8 mouse cellular contexts compared by ENCODE assay signal in the genomic region with DNA sequence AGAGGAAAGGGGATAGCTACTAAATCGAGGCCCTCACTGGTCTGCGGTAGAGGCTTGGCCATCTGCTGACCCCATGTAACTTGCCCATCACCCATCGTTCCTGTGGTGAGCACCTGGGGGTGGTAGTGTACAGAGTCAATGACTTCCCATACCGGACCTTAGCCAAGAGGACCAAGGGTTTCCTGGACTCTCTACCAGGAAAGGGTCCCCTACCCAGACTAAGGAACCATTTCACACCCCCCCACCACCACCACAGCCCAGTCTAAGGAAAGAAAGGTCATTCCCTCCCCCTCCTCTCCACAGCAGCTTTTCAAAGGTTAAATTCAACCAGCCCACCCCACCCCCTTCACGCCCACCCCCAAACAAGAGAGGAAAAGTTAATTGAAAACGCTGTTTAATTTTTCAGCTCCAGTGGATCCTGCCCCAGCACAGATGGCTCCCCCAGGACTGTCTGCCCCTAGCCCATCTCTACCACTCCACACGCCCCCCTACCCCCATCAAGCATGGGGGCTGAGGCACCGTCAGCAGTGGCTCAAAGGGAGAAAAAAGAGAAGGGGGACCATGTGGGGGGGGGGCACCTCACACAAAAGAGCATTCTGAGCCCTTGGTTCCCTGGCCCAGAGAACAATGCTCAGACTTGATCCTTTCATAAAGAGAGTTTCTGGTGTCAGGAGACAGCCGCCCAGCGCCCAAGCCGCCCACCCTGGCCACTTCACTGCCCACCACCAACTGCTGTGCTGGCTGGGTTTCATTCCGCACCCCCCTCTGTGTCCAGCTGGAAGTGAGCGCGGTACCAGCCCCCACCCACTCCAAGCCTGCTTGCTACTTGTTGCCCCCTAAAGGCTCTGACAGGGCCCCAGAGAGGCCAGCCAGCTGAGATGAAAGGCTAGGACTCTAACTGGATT.
DNase-seq lines count a peak whose midpoint lies in the region; ATAC-seq lines count a peak whose summit lies in the region.

No protein-coding gene starts in this region.

- H3K36me3 ChIP-seq in embryonic facial prominence, embryonic 12.5 days: no peaks in the 10 kb centered on the region
- H3K36me3 ChIP-seq in midbrain, embryonic 15.5 days (replicated peaks): no peaks in the 10 kb centered on the region
- no peaks in the 10 kb centered on the region for H3K36me3 ChIP-seq in heart, embryonic 12.5 days

- DNase-seq in frontal cortex, adult 2 months (ENCODE audit: extremely low spot score in 1 of 2, low spot score in 1 of 2): peak; percentile 10 to 47
- no peak for DNase-seq in frontal cortex, postnatal 25 days (ENCODE audit: low spot score in 2 of 2)
- peak; percentile 62 to 76 for DNase-seq in layer of hippocampus, adult 8-10 months (ENCODE audit: low spot score in 2 of 2)
- DNase-seq in heart, postnatal 4 days: no peak
- no peak for DNase-seq in adrenal gland, adult 18-20 months (ENCODE audit: low spot score in 2 of 2)

- no peaks in the 10 kb centered on the region for H3K27me3 ChIP-seq in embryonic facial prominence, embryonic 12.5 days
- peaks cover 56% of the 10 kb centered on the region for H3K27me3 ChIP-seq in midbrain, embryonic 15.5 days (replicated peaks)
- 0 out of 2 replicates have a peak, but pooled peaks cover 5% of the 10 kb centered on the region for H3K27me3 ChIP-seq in heart, embryonic 12.5 days (replicated peaks)

- no peak overlapping the region for H3K4me2 ChIP-seq in embryonic facial prominence, embryonic 12.5 days (replicated peaks)
- H3K4me2 ChIP-seq in midbrain, embryonic 15.5 days: no peak overlapping the region
- H3K4me2 ChIP-seq in heart, embryonic 12.5 days: no peak overlapping the region

- peaks cover 19% of the 10 kb centered on the region for H3K4me1 ChIP-seq in embryonic facial prominence, embryonic 12.5 days
- peaks cover 25% of the 10 kb centered on the region for H3K4me1 ChIP-seq in midbrain, embryonic 15.5 days
- peaks cover 23% of the 10 kb centered on the region for H3K4me1 ChIP-seq in heart, embryonic 12.5 days (replicated peaks)

- peak overlapping the region; percentile 25; the same call in 1 of the 2 replicates for H3K27ac ChIP-seq in embryonic facial prominence, embryonic 12.5 days
- H3K27ac ChIP-seq in midbrain, embryonic 15.5 days: no peak overlapping the region
- H3K27ac ChIP-seq in heart, embryonic 12.5 days (ENCODE audit: poor library complexity, severe bottlenecking): no peak overlapping the region

- no peak overlapping the region for H3K9ac ChIP-seq in embryonic facial prominence, embryonic 12.5 days
- H3K9ac ChIP-seq in midbrain, embryonic 15.5 days: no peak overlapping the region
- H3K9ac ChIP-seq in heart, embryonic 12.5 days: no peak overlapping the region

- WGBS in embryonic facial prominence, embryonic 12.5 days: 32% methylated on average over 14 of the region's 14 CpGs
- WGBS in midbrain, embryonic 15.5 days: 19% methylated on average over 13 of the region's 14 CpGs
- WGBS in heart, embryonic 12.5 days: 55% methylated on average over 14 of the region's 14 CpGs

- H3K9me3 ChIP-seq in embryonic facial prominence, embryonic 12.5 days: no peaks in the 10 kb centered on the region
- H3K9me3 ChIP-seq in midbrain, embryonic 15.5 days: no peaks in the 10 kb centered on the region
- H3K9me3 ChIP-seq in heart, embryonic 12.5 days (replicated peaks): no peaks in the 10 kb centered on the region

- no peak overlapping the region for H3K4me3 ChIP-seq in embryonic facial prominence, embryonic 12.5 days
- no peak overlapping the region for H3K4me3 ChIP-seq in midbrain, embryonic 15.5 days
- H3K4me3 ChIP-seq in heart, embryonic 12.5 days: no peak overlapping the region

- ATAC-seq in embryonic facial prominence, embryonic 12.5 days (ENCODE audit: insufficient number of reproducible peaks, insufficient read depth, low FRiP score, low TSS enrichment): peak; percentile 53
- peak; percentile 45 for ATAC-seq in midbrain, embryonic 15.5 days (replicated peaks)
- no peak for ATAC-seq in heart, embryonic 12.5 days (ENCODE audit: insufficient number of reproducible peaks, low FRiP score)

Comparison
In these comparisons a context has a peak if more than half of its experiments do, and no peak if none do; other contexts are left out.
1. DNase-seq: peak in frontal cortex, adult 2 months (2 of 2) and layer of hippocampus, adult 8-10 months (2 of 2); none in frontal cortex, postnatal 25 days (0 of 2), heart, postnatal 4 days (single experiment) and adrenal gland, adult 18-20 months (0 of 2).